Mouse (Mus musculus) limb, embryonic 10.5 days (tissue): ENCODE data around the gene AW549877. TPM values are rescaled to one million over a fixed set of nuclear protein-coding genes. Genes with fewer than 3 reads are reported as not detected.

Experiments
- DNase-seq: peaks from one replicate; pipeline ENCODE4 v3.0.0-alpha.2; 2017; ENCODE audit warnings: low spot score
- H3K27ac ChIP-seq: fragments of 300-500 bp; sonication (generic); 2 replicates; pipeline ENCODE4 v1.5.1; 2016; ENCODE audit warnings: mild to moderate bottlenecking
- H3K27me3 ChIP-seq: fragments of 300-500 bp; sonication (generic); 2 replicates; pipeline ENCODE4 v1.6.1; 2016; ENCODE audit warnings: low read depth, mild to moderate bottlenecking; ENCODE audit not compliant: poor library complexity, severe bottlenecking
- H3K36me3 ChIP-seq: fragments of 300-500 bp; sonication (generic); 2 replicates; pipeline ENCODE4 v1.6.1; 2016; ENCODE audit warnings: mild to moderate bottlenecking, moderate library complexity
- H3K4me1 ChIP-seq: fragments of 300-500 bp; sonication (generic); 2 replicates; pipeline ENCODE4 v1.6.1; 2016
- H3K4me3 ChIP-seq: fragments of 300-500 bp; sonication (generic); 2 replicates; pipeline ENCODE4 v1.5.1; 2016; ENCODE audit warnings: mild to moderate bottlenecking, moderate library complexity
- H3K9me3 ChIP-seq: fragments of 300-500 bp; sonication (generic); replicated peaks from 2 replicates; pipeline ENCODE4 v1.6.1; 2016; ENCODE audit warnings: mild to moderate bottlenecking
- WGBS: fragments of 180-500 bp; shearing (Covaris S2); methylation state at CpG from one replicate; pipeline ENCODE4 v1.1.7; 2016; 5-methylcytosine and 5-hydroxymethylcytosine counted together
- polyA plus RNA-seq: library from polyadenylated mRNA; unstranded; fragments of >200 nt; fragmentation: Nextera tagmentation; extraction: Ambion mirVana; gene quantifications from 2 replicates; pipeline ENCODE4 v1.2.1, GENCODE M21; 2016

The AW549877 gene
- polyA plus RNA-seq, 1 experiment from 2014 or later: 32.8 TPM

DNA sequence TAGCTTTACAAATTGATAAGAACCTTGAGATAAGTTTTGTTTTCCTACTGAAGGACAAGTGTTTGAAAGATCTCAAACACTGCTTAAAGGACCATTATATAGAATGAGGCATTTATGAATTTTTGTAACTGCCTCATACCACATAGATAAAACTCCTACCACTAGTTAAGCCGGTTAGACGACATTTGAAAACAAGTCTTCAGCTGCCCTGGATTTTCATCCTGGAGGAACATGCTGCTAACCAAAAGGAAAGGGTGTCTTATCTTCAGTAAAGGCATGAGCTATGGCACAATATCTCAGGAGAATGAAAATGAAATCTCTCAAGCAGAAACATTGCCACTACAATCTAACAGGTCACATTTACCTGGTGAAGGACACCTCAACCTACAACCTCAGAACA, 28.2 kb upstream of the AW549877 start:
- WGBS: 95% methylated on average over 2 of the region's 2 CpGs
- H3K4me1 ChIP-seq: peaks cover 11% of the 10 kb centered on the region; the same call in 1 of the 2 replicates
- no peak overlapping the region for H3K27ac ChIP-seq
- DNase-seq: no peak
- no peak overlapping the region for H3K4me3 ChIP-seq
- no peaks in the 10 kb centered on the region for H3K36me3 ChIP-seq
- H3K27me3 ChIP-seq: no peaks in the 10 kb centered on the region
- no peaks in the 10 kb centered on the region for H3K9me3 ChIP-seq

DNA sequence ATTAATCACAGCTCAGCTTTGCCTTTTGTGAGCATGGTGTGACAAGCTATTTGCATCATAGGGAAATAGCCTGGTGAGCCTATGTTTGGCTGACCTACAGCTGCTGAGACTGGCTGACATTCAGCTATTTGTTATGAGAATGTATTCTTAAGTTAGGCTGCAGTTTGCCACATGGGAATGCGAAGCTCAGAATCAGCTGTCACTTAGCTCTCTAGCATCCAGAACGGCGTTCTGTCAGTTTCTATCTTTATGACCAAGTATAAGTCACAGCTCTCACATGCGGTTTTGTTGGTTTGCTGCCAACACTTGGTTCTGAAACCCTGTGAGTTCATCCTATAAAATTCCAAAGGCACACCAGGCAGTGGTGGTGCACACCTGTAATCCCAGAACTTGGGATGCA, 25.2 kb upstream of the AW549877 start:
- no peak for DNase-seq
- 83% methylated on average over 4 of the region's 4 CpGs for WGBS
- no peak overlapping the region for H3K4me3 ChIP-seq
- H3K27ac ChIP-seq: no peak overlapping the region
- no peaks in the 10 kb centered on the region for H3K9me3 ChIP-seq
- peaks cover 3% of the 10 kb centered on the region; the same call in 1 of the 2 replicates for H3K4me1 ChIP-seq
- no peaks in the 10 kb centered on the region for H3K27me3 ChIP-seq
- H3K36me3 ChIP-seq: no peaks in the 10 kb centered on the region

GRCm38 (mm10) chr15:4013873-4014272, 18.3 kb upstream of the AW549877 start:
- no peak overlapping the region for H3K4me3 ChIP-seq
- H3K27me3 ChIP-seq: no peaks in the 10 kb centered on the region
- H3K36me3 ChIP-seq: no peaks in the 10 kb centered on the region
- no peaks in the 10 kb centered on the region for H3K4me1 ChIP-seq
- DNase-seq: no peak
- no peak overlapping the region for H3K27ac ChIP-seq
- H3K9me3 ChIP-seq: no peaks in the 10 kb centered on the region
- 88% methylated on average over 2 of the region's 2 CpGs for WGBS

DNA sequence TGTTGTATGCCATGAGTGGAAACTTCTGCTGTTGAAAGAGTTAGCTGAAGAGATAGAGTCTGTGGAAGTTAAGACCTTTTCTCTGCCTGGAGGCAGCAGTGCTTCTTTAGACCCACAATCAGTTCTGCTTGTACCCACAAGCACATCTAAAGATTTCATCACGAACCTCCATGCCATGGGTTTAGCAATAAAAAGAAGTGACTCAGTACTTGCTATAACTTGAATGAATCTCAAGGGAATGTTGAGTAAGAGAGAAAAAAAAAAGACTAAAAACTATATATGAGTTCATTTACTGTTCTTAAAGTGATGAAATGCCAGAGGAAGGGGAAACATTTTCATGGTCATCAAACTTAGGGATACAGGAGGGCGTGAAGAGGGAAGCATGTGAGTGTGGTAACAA, 5.0 kb upstream of the AW549877 start:
- DNase-seq: no peak
- Histone ChIP-seq H3K4me3 (no peak overlapping the region), H3K36me3 (no peaks in the 10 kb centered on the region), H3K27ac (no peak overlapping the region), H3K27me3 (no peaks in the 10 kb centered on the region), H3K9me3 (no peaks in the 10 kb centered on the region; the same call in 1 of the 2 replicates), H3K4me1 (peaks cover 4% of the 10 kb centered on the region; the same call in 1 of the 2 replicates)
- WGBS: 88% methylated on average over 2 of the region's 2 CpGs

DNA sequence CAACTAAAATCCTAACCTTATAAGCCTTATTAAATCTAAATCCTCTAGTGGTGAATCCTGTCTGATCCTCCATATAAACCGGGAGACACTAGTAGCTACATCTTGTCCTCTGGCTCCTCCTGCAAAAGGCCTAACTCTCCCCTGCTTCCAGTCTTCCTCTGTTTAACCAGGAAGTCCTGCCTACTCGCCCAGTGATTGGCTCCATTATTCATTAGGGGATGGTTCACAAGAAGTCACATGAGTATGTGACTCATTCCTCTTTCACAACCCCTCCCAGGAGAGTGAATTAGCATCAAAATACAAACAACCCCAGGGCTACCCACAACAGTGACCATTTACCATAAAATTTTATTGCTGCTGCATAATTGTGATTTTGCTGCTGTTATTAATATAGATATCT, 3.6 kb upstream of the AW549877 start:
- WGBS: 64% methylated on average over 2 of the region's 2 CpGs
- Histone ChIP-seq H3K9me3 (no peaks in the 10 kb centered on the region), H3K27me3 (no peaks in the 10 kb centered on the region), H3K27ac (no peak overlapping the region), H3K36me3 (no peaks in the 10 kb centered on the region), H3K4me3 (no peak overlapping the region), H3K4me1 (peaks cover 8% of the 10 kb centered on the region; the same call in 1 of the 2 replicates)
- DNase-seq: no peak

- no peak for DNase-seq
- Histone ChIP-seq H3K27me3 (no peaks in the 10 kb centered on the region), H3K9me3 (no peaks in the 10 kb centered on the region)
Measured at GRCm38 (mm10) chr15:3996267-3997010, 895 bp upstream of the AW549877 start.

GRCm38 (mm10) chr15:3994852-3995447, 594 bp downstream of the AW549877 start:
- no peak for DNase-seq
- H3K4me1 ChIP-seq: peaks cover 8% of the 10 kb centered on the region; the same call in 1 of the 2 replicates
- H3K4me3 ChIP-seq: peak overlapping the region; percentile 76
- peak overlapping the region; percentile 94 for H3K27ac ChIP-seq
- no peaks in the 10 kb centered on the region for H3K9me3 ChIP-seq
- H3K36me3 ChIP-seq: peaks cover 23% of the 10 kb centered on the region
- no peaks in the 10 kb centered on the region for H3K27me3 ChIP-seq
- 29% methylated on average over 14 of the region's 14 CpGs for WGBS

More at GRCm38 (mm10) chr15:3996267-3997010, 895 bp upstream of the AW549877 start:
- Histone ChIP-seq H3K4me3 (peak overlapping the region; percentile 76), H3K36me3 (peaks cover 8% of the 10 kb centered on the region), H3K4me1 (peaks cover 8% of the 10 kb centered on the region; the same call in 1 of the 2 replicates), H3K27ac (peak overlapping the region; percentile 86)
- WGBS: 26% methylated on average over 14 of the region's 14 CpGs

GRCm38 (mm10) chr15:3987981-3988380, 7.6 kb downstream of the AW549877 start:
- no peak for DNase-seq
- peaks cover 85% of the 10 kb centered on the region for H3K36me3 ChIP-seq
- H3K4me3 ChIP-seq: no peak overlapping the region
- H3K4me1 ChIP-seq: no peaks in the 10 kb centered on the region
- no peak overlapping the region for H3K27ac ChIP-seq
- WGBS: 61% methylated on average over 2 of the region's 2 CpGs
- no peaks in the 10 kb centered on the region for H3K9me3 ChIP-seq
- no peaks in the 10 kb centered on the region for H3K27me3 ChIP-seq

DNA sequence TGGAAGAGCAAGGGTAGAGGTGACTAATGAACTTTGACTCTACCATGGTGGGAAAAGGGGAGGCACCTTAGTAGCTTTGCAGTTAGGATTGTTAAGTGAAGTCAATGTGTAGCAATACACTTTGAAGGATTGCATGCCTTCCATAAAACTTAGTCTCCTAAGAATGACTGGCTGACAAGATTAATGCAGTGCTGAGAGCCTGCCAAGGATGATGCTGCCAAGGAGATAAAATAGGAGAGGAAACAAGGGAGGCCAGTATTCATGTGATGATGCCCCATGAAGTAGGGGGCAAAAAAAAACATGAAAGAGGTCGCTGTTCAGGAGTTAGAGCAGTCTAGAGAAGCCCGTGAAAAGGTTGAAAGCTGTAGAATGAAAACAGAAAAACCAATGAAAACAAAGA, 10.7 kb downstream of the AW549877 start:
- WGBS: 89% methylated on average over 2 of the region's 2 CpGs
- Histone ChIP-seq H3K36me3 (peaks cover 70% of the 10 kb centered on the region), H3K27me3 (no peaks in the 10 kb centered on the region)

DNA sequence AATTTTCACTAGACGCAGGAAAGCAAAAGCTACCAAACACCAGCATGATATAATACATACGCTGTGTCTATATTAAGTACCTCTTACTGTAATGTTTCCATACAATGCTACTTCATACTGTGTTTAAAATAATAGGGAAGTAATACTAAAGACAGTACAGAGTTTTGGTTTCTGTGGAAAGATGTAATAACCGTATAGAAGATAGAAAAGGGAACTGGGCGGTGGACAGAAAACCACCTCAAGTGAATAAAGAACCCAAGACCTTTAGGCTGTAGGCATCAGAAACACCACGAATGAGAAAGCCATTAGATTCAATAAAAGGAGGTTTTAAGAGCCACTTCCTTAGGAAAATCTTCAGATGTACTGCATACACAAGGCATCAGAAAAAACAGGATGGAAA, 12.8 kb downstream of the AW549877 start:
- no peak for DNase-seq
- H3K27me3 ChIP-seq: no peaks in the 10 kb centered on the region
- WGBS: 96% methylated on average over 5 of the region's 5 CpGs
- peaks cover 50% of the 10 kb centered on the region for H3K36me3 ChIP-seq
- H3K9me3 ChIP-seq: no peaks in the 10 kb centered on the region
- no peak overlapping the region for H3K4me3 ChIP-seq
- no peak overlapping the region for H3K27ac ChIP-seq
- H3K4me1 ChIP-seq: peaks cover 4% of the 10 kb centered on the region; the same call in 1 of the 2 replicates

More for the DNA sequence above, 10.7 kb downstream of the AW549877 start:
- DNase-seq: no peak
- no peaks in the 10 kb centered on the region for H3K9me3 ChIP-seq
- no peak overlapping the region for H3K27ac ChIP-seq
- H3K4me3 ChIP-seq: no peak overlapping the region
- peaks cover under 1% of the 10 kb centered on the region; the same call in 1 of the 2 replicates for H3K4me1 ChIP-seq

GRCm38 (mm10) chr15:3979871-3980270, 15.7 kb downstream of the AW549877 start:
- H3K4me3 ChIP-seq: peak overlapping the region; percentile 58
- H3K9me3 ChIP-seq: no peaks in the 10 kb centered on the region
- DNase-seq: no peak
- peaks cover 4% of the 10 kb centered on the region; the same call in 1 of the 2 replicates for H3K4me1 ChIP-seq
- H3K27me3 ChIP-seq: no peaks in the 10 kb centered on the region
- peaks cover 26% of the 10 kb centered on the region for H3K36me3 ChIP-seq
- WGBS: 84% methylated on average over 3 of the region's 3 CpGs
- no peak overlapping the region for H3K27ac ChIP-seq

- Histone ChIP-seq H3K4me3 (peak within 1 kb of the TSS; percentile 58), H3K36me3 (peaks cover 20% of the 10 kb centered on the region), H3K4me1 (peaks cover 4% of the 10 kb centered on the region; the same call in 1 of the 2 replicates), H3K27ac (peak within 1 kb of the TSS; percentile 90), H3K9me3 (no peaks in the 10 kb centered on the region), H3K27me3 (no peaks in the 10 kb centered on the region)
- DNase-seq: peak; percentile 77
- 2% methylated on average over 61 of the region's 61 CpGs for WGBS
Measured at GRCm38 (mm10) chr15:3979061-3979848, 16.3 kb downstream of the AW549877 start, which contains the start of gene Fbxo4. TSS of gene Fbxo4 (minus strand) at chr15:3979573.
